Mouse (Mus musculus) adrenal gland, postnatal 25 days (tissue): ENCODE results near the gene Slc39a11. TPM values are rescaled to one million over a fixed set of nuclear protein-coding genes. Genes with fewer than 3 reads are reported as not detected.

Experiments
- DNase-seq: peaks from one replicate; pipeline ENCODE4 v3.0.0; 2021; ENCODE audit warnings: mixed read lengths
- total RNA-seq: library from RNA; stranded (reverse); gene quantifications from 2 replicates; pipeline ENCODE4 v1.2.3, GENCODE M21; 2021

Gene Slc39a11
- total RNA-seq, 1 experiment from 2014 or later, result 26.3 TPM

- DNase-seq, result no peak
Observed at GRCm38 (mm10) chr11:113399601-113400000, 250.3 kb downstream of the Slc39a11 start.

GRCm38 (mm10) chr11:113397394-113397793 is 252.5 kb downstream of the Slc39a11 start:
- DNase-seq, result no peak

- DNase-seq, result no peak
Observed at GRCm38 (mm10) chr11:113393366-113394150, 256.3 kb downstream of the Slc39a11 start.

GRCm38 (mm10) chr11:113391664-113392063 is 258.2 kb downstream of the Slc39a11 start:
- no peak for DNase-seq

- DNase-seq, result no peak
Observed at GRCm38 (mm10) chr11:113389637-113390036, 260.2 kb downstream of the Slc39a11 start.

GRCm38 (mm10) chr11:113382674-113383571 is 267.0 kb downstream of the Slc39a11 start:
- DNase-seq, result no peak

- no peak for DNase-seq
Observed at GRCm38 (mm10) chr11:113381550-113381949, 268.3 kb downstream of the Slc39a11 start.

- no peak for DNase-seq
Observed at GRCm38 (mm10) chr11:113378867-113379266, 271.0 kb downstream of the Slc39a11 start.

- no peak for DNase-seq
Observed at GRCm38 (mm10) chr11:113376066-113376465, 273.8 kb downstream of the Slc39a11 start.

- no peak for DNase-seq
Observed at GRCm38 (mm10) chr11:113373926-113374325, 276.0 kb downstream of the Slc39a11 start.

GRCm38 (mm10) chr11:113373331-113373730 is 276.5 kb downstream of the Slc39a11 start:
- DNase-seq, result no peak

- no peak for DNase-seq
Observed at GRCm38 (mm10) chr11:113368046-113368445, 281.8 kb downstream of the Slc39a11 start.

- peak; percentile 20 for DNase-seq
Observed at GRCm38 (mm10) chr11:113366257-113367030, 283.4 kb downstream of the Slc39a11 start.

- DNase-seq, result no peak
Observed at GRCm38 (mm10) chr11:113363739-113364138, 286.1 kb downstream of the Slc39a11 start.

GRCm38 (mm10) chr11:113362617-113363016 is 287.3 kb downstream of the Slc39a11 start:
- no peak for DNase-seq

GRCm38 (mm10) chr11:113360049-113360835 is 289.6 kb downstream of the Slc39a11 start:
- no peak for DNase-seq

GRCm38 (mm10) chr11:113355932-113356331 is 293.9 kb downstream of the Slc39a11 start:
- DNase-seq, result no peak

- DNase-seq, result no peak
Observed at GRCm38 (mm10) chr11:113352085-113352815, 297.6 kb downstream of the Slc39a11 start.

- DNase-seq, result no peak
Observed at GRCm38 (mm10) chr11:113350583-113350982, 299.3 kb downstream of the Slc39a11 start.

GRCm38 (mm10) chr11:113346895-113347514 is 302.9 kb downstream of the Slc39a11 start:
- DNase-seq, result no peak
